Mouse (Mus musculus) erythroblast, embryonic 14.5 days (primary cell): ENCODE data around the gene Olfr66.
A peak's percentile ranks its signal among the peaks of the same experiment; 100 is the strongest.

Experiments used
- GATA1 ChIP-seq: IDR thresholded peaks from 2 replicates; pipeline ENCODE4 v1.6.1; 2012; ENCODE audit warnings: low read length, inconsistent platforms, mixed read lengths
- TAL1 ChIP-seq: IDR thresholded peaks from 3 replicates; pipeline ENCODE4 v1.6.1; 2012; ENCODE audit warnings: low read length, inconsistent platforms, mixed read lengths

- TF ChIP-seq TAL1 (peak; percentile 99), GATA1 (peak; percentile 98)
Observed at GRCm38 (mm10) chr7:103877093-103877492, 9.0 kb downstream of the Olfr66 start.
